Mouse (Mus musculus) myocyte (in vitro differentiated cells): ENCODE measurements around the gene Pla2g4e.

ENCODE experiments used
- CEBPB ChIP-seq: IDR thresholded peaks from 2 replicates; pipeline ENCODE4 v1.6.1; 2011; ENCODE audit warnings: mild to moderate bottlenecking, moderate library complexity; ENCODE audit not compliant: poor library complexity, insufficient read depth, severe bottlenecking
- MAX ChIP-seq: IDR thresholded peaks from one replicate; pipeline ENCODE4 v1.6.1; 2011; ENCODE audit warnings: low read depth, mild to moderate bottlenecking, control low read depth
- MYOD1 ChIP-seq, 3 experiments: IDR thresholded peaks; one replicate each; pipeline ENCODE4 v1.6.1; 2011; ENCODE audit warnings: control low read depth in 2 of 3, low read depth in 2 of 3, mild to moderate bottlenecking in 2 of 3, moderate library complexity in 1 of 3; ENCODE audit not compliant: insufficient read length in 2 of 3, control insufficient read depth in 1 of 3
- MYOG ChIP-seq, 3 experiments: IDR thresholded peaks; one replicate each; pipeline ENCODE4 v1.6.1; 2011; ENCODE audit warnings: control low read depth in 2 of 3, low read depth in 2 of 3, mild to moderate bottlenecking in 2 of 3; ENCODE audit not compliant: insufficient read length in 2 of 3, control insufficient read depth in 1 of 3, insufficient read depth in 1 of 3
- POLR2A ChIP-seq: IDR thresholded peaks from one replicate; pipeline ENCODE4 v1.6.1; 2011; ENCODE audit warnings: low read depth, mild to moderate bottlenecking, control low read depth, moderate library complexity; ENCODE audit not compliant: insufficient read length
- POLR2AphosphoS2 ChIP-seq: IDR thresholded peaks from one replicate; pipeline ENCODE4 v1.6.1; 2011; ENCODE audit warnings: low read depth, control low read depth; ENCODE audit not compliant: insufficient read length
- REST ChIP-seq: IDR thresholded peaks from one replicate; pipeline ENCODE4 v1.6.1; 2011; ENCODE audit warnings: mild to moderate bottlenecking, control low read depth, moderate library complexity; ENCODE audit not compliant: insufficient read depth, insufficient read length
- SRF ChIP-seq: IDR thresholded peaks from one replicate; pipeline ENCODE4 v1.6.1; 2011; ENCODE audit warnings: low read depth; ENCODE audit not compliant: control insufficient read depth, insufficient read length
- TCF12 ChIP-seq: IDR thresholded peaks from one replicate; pipeline ENCODE4 v1.6.1; 2011; ENCODE audit warnings: mild to moderate bottlenecking, control low read depth; ENCODE audit not compliant: poor library complexity, insufficient read depth, severe bottlenecking
- TCF3 ChIP-seq: IDR thresholded peaks from one replicate; pipeline ENCODE4 v1.6.1; 2011; ENCODE audit warnings: low read depth, control low read depth; ENCODE audit not compliant: insufficient read length
- USF1 ChIP-seq: IDR thresholded peaks from one replicate; pipeline ENCODE4 v1.6.1; 2011; ENCODE audit warnings: low read depth, mild to moderate bottlenecking, control low read depth, moderate library complexity

DNA sequence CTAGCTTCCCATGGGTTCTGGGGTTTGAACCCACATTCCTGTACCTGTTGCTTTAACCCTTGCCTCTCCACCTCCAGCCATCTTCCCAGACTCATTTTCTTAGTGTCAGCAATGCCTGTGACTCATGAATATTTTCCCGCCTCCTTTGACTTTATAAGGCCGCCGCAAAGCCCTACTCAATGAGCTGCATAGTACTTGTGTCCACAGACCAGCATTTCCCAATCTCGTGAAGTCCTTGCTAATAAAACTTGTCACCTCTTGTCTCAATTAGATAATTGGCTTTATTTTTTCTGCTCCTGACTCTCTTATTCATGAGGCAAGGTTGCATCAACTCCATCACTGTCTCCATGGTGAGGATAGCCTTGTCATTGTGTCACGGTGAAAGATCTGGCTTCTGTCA is 30.5 kb downstream of the Pla2g4e start:
- TF ChIP-seq POLR2A (no peak), CEBPB (no peak), TCF12 (no peak), MAX (no peak), POLR2AphosphoS2 (no peak), MYOG (IDR thresholded peaks at IDR 0.05; ENCODE audit: control insufficient read depth in 1 of 3, insufficient read depth in 1 of 3, insufficient read length in 2 of 3, low read depth in 2 of 3) (no peak), MYOD1 (IDR thresholded peaks at IDR 0.05; ENCODE audit: control insufficient read depth in 1 of 3, insufficient read length in 2 of 3, low read depth in 2 of 3) (no peak), USF1 (no peak), TCF3 (no peak), REST (no peak), SRF (no peak)
